Mouse (Mus musculus) stomach, embryonic 14.5 days (tissue): Measurements from ENCODE around the gene Fbxo40. TPM values are rescaled to one million over a fixed set of nuclear protein-coding genes. Genes with fewer than 3 reads are reported as not detected.

Experiments used
- ATAC-seq: fragments of 200-750 bp; cut with Nextera tagmentation; 2 replicates; pipeline ENCODE4 v1.8.0; 2017; ENCODE audit warnings: low read depth, moderate TSS enrichment; ENCODE audit not compliant: insufficient number of reproducible peaks, insufficient read depth, low FRiP score
- H3K27ac ChIP-seq: fragments of 300-500 bp; sonication (generic); 2 replicates; pipeline ENCODE4 v1.5.1; 2014; ENCODE audit warnings: mild to moderate bottlenecking, low read length, moderate library complexity, mixed read lengths
- H3K27me3 ChIP-seq: fragments of 300-500 bp; sonication (generic); 2 replicates; pipeline ENCODE4 v1.6.1; 2014; ENCODE audit warnings: low read length, control low read depth, mixed read lengths; ENCODE audit not compliant: control insufficient read depth, insufficient read depth
- H3K36me3 ChIP-seq: fragments of 300-500 bp; sonication (generic); 2 replicates; pipeline ENCODE4 v1.6.1; 2014; ENCODE audit warnings: mild to moderate bottlenecking, control low read depth, low read length, moderate library complexity, mixed read lengths; ENCODE audit not compliant: control insufficient read depth, insufficient read depth
- H3K4me1 ChIP-seq: fragments of 300-500 bp; sonication (generic); 2 replicates; pipeline ENCODE4 v1.6.1; 2014; ENCODE audit warnings: low read length, control low read depth, mixed read lengths; ENCODE audit not compliant: control insufficient read depth, insufficient read depth
- H3K4me2 ChIP-seq: fragments of 300-500 bp; sonication (generic); replicated peaks from 2 replicates; pipeline ENCODE4 v1.6.1; 2014; ENCODE audit warnings: low read depth, low read length, control low read depth
- H3K4me3 ChIP-seq: fragments of 300-500 bp; sonication (generic); 2 replicates; pipeline ENCODE4 v1.5.1; 2014; ENCODE audit warnings: low read depth, low read length, control low read depth
- H3K9ac ChIP-seq: fragments of 300-500 bp; sonication (generic); replicated peaks from 2 replicates; pipeline ENCODE4 v1.6.1; 2014; ENCODE audit warnings: low read depth, mild to moderate bottlenecking, control low read depth, low read length, moderate library complexity, mixed read lengths
- H3K9me3 ChIP-seq: fragments of 300-500 bp; sonication (generic); 2 replicates; pipeline ENCODE4 v1.6.1; 2016; ENCODE audit warnings: low read depth, low read length, control low read depth; ENCODE audit not compliant: control insufficient read depth
- WGBS: fragments of 180-500 bp; shearing (Covaris S2); extraction: QIAGEN DNeasy Blood & Tissue Kit; methylation state at CpG from one replicate; pipeline ENCODE4 v1.1.7; 2014; 5-methylcytosine and 5-hydroxymethylcytosine counted together
- polyA plus RNA-seq: library from polyadenylated mRNA; unstranded; fragments of >200 nt; fragmentation: Nextera tagmentation; extraction: Ambion mirVana; gene quantifications from 2 replicates; pipeline ENCODE4 v1.2.1, GENCODE M21; 2014

Fbxo40 gene
- polyA plus RNA-seq, 1 experiment from 2014 or later = not detected

DNA sequence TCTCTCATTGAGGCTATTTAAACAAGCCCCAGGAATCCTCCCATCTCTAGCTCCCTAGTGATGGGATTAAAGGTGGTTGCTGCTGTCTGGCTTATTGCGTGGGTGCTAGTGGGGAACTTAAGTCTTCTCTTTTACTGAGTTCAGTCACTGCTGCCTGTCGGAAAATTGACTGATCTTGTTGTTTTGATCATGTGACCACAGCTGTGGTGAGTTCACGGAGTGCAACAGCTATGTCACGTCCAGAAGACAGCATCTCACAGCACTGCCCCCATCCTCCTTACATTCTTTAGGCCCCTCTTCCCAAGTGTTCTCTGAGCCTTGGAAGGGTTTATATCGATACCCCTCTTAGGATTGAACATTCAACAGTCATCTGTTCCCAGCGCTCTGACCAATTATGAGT is 19.0 kb upstream of the Fbxo40 start:
- WGBS = 58% methylated on average over 6 of the region's 6 CpGs
- Histone ChIP-seq H3K4me3 (no peak overlapping the region), H3K36me3 (no peaks in the 10 kb centered on the region), H3K4me2 (no peak overlapping the region), H3K4me1 (peaks cover 6% of the 10 kb centered on the region), H3K9me3 (no peaks in the 10 kb centered on the region), H3K9ac (no peak overlapping the region), H3K27ac (no peak overlapping the region), H3K27me3 (no peaks in the 10 kb centered on the region)
- ATAC-seq = no peak

DNA sequence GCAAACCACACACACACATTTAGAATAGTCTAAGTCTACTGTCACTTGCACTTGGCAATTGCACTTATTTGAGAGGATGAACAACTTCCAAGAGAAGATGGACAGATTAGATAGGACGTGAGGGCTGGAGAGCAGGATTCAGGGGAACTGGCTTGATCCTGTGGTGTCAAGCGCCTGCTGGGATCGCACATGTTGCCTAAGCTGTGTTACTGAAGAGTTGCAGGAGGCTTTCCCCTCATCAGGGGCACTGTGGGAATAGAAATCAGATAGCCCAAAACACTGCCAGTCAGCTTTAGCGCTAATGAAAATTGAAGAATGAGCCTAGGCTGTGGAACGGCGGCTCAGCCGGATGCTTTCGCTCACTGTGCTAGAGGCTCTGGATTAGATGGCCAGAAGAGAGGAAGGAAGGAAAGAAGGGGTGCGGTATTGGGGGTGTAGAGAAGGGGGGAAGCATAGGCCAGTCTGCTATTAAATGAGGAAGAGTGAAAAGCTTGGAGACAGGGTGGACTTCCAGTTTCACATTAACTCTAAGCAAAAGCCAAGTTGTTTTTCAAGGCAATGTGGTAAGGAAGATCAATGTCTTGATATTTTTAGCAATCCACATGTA is 9.2 kb upstream of the Fbxo40 start:
- Histone ChIP-seq H3K36me3 (no peaks in the 10 kb centered on the region), H3K4me3 (no peak overlapping the region), H3K27me3 (no peaks in the 10 kb centered on the region), H3K9ac (no peak overlapping the region), H3K4me2 (no peak overlapping the region), H3K4me1 (no peaks in the 10 kb centered on the region), H3K27ac (no peak overlapping the region), H3K9me3 (no peaks in the 10 kb centered on the region)
- WGBS = 78% methylated on average over 9 of the region's 9 CpGs
- ATAC-seq = no peak

DNA sequence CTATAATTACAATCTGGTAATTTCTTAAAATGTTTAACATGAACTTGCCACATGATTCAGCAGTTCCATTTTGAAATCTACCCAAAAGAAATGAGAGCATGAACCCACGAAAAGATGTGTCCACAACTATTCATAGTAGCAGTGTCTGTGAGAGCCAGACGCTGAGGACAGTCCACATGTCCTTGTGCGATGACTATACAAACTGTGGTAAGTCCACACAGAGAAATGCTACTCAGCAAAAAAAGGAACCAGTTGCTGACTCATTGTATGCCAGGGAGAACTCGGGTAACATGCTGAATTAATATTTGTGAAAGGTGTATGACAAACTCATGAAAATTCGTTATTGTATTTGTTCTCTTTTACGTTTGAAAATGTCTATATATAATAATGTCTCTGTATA is 7.4 kb upstream of the Fbxo40 start:
- 80% methylated on average over 6 of the region's 6 CpGs for WGBS
- Histone ChIP-seq H3K36me3 (no peaks in the 10 kb centered on the region), H3K9me3 (no peaks in the 10 kb centered on the region), H3K27ac (no peak overlapping the region), H3K4me1 (no peaks in the 10 kb centered on the region), H3K9ac (no peak overlapping the region), H3K4me3 (no peak overlapping the region), H3K4me2 (no peak overlapping the region), H3K27me3 (no peaks in the 10 kb centered on the region)
- ATAC-seq = no peak

DNA sequence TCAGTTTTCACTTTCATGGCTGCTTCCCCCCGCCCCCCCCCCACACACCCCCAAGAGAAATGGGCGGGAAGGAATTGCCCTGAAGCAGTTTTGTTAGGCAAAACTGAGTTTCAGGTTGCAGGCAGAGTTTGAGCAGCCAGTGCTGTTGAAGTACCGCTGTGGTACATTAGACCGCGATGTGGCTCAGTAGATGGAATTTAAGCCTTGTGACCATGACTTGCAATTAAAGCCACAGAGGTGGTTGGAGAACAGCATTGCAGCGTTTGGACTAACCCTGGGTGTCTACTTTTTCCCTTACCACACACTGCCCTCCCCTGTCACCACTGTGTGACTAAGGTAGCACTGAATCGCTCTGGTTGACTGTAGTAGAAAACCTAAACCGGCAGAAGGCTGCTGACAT is 774 bp downstream of the Fbxo40 start:
- no peaks in the 10 kb centered on the region for H3K4me1 ChIP-seq
- H3K9me3 ChIP-seq = no peaks in the 10 kb centered on the region
- H3K27me3 ChIP-seq = no peaks in the 10 kb centered on the region
- no peak overlapping the region for H3K4me2 ChIP-seq
- ATAC-seq = no peak
- H3K27ac ChIP-seq = no peak overlapping the region
- no peak overlapping the region for H3K9ac ChIP-seq
- WGBS = 75% methylated on average over 8 of the region's 8 CpGs
- no peaks in the 10 kb centered on the region for H3K36me3 ChIP-seq
- no peak overlapping the region for H3K4me3 ChIP-seq

DNA sequence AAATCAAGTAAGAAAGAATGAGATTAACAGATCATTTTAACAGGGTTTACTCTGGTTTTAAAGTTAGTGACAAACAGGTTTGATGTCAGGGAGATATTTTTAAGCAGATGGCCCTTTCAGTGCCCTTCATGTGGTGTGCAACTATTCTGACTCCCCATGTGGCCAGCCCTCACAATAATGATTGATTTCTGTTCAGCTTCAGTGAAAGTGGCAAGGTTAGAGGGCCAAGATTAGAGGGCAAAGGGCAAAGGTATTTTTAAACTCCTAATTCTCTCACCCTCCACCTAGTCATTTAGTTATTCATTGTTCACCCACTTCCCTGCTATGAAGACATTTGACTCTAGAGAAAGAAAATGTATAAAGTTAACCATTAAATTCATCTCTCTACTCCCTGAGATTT is 2.2 kb downstream of the Fbxo40 start:
- Histone ChIP-seq H3K27me3 (no peaks in the 10 kb centered on the region), H3K4me2 (no peak overlapping the region), H3K9me3 (no peaks in the 10 kb centered on the region), H3K27ac (no peak overlapping the region), H3K4me1 (no peaks in the 10 kb centered on the region), H3K36me3 (no peaks in the 10 kb centered on the region), H3K9ac (no peak overlapping the region), H3K4me3 (no peak overlapping the region)
- ATAC-seq = no peak

DNA sequence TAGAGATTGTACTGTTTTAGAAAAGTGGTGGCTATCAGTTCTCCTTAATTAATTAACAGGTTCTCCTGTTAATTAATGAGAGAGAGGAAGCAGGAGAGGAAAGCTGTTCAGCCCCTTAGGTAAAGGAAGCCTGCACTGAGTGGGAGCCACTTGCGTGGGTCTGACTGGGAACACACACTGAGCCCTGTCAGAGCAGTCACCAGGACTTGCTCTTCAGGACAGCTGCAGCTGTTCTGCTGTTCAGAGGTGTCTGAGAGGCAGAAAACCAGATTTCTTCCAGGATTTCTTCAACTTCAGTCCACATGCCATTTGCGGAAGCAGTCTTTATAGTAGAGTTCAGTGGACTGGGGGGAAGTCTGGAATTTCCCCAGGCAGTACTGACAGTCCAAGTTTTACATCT is 2.9 kb downstream of the Fbxo40 start:
- no peak overlapping the region for H3K4me2 ChIP-seq
- ATAC-seq = no peak

DNA sequence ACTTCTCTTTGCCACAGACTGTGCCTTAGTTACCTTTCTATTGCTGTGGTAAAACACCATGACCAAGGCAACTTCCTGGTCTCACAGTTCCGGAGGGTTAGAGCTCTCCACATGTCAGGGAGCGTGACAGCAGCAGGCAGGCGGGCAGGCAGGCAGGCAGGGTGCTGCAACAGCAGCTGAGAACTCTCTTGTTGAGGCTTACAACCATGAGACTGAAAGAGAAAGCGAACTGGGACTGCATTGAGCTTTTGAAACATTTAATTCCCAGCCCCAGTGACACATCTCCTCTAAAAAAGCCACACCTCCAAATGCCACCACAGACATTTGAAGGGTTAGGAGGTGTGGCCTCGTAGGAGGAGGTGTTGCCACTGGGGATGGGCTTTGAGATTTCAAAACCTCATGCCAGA is 4.6 kb downstream of the Fbxo40 start:
- Histone ChIP-seq H3K4me3 (no peak overlapping the region), H3K9me3 (no peaks in the 10 kb centered on the region), H3K4me1 (no peaks in the 10 kb centered on the region), H3K9ac (no peak overlapping the region), H3K27ac (no peak overlapping the region), H3K27me3 (no peaks in the 10 kb centered on the region), H3K36me3 (no peaks in the 10 kb centered on the region), H3K4me2 (no peak overlapping the region)
- 70% methylated on average over 5 of the region's 5 CpGs for WGBS
- ATAC-seq = no peak

More for the DNA sequence above, 2.9 kb downstream of the Fbxo40 start:
- H3K27me3 ChIP-seq = no peaks in the 10 kb centered on the region
- no peak overlapping the region for H3K4me3 ChIP-seq
- no peaks in the 10 kb centered on the region for H3K36me3 ChIP-seq
- WGBS = 76% methylated on average over 2 of the region's 2 CpGs
- no peak overlapping the region for H3K9ac ChIP-seq
- no peak overlapping the region for H3K27ac ChIP-seq
- no peaks in the 10 kb centered on the region for H3K4me1 ChIP-seq
- H3K9me3 ChIP-seq = no peaks in the 10 kb centered on the region

DNA sequence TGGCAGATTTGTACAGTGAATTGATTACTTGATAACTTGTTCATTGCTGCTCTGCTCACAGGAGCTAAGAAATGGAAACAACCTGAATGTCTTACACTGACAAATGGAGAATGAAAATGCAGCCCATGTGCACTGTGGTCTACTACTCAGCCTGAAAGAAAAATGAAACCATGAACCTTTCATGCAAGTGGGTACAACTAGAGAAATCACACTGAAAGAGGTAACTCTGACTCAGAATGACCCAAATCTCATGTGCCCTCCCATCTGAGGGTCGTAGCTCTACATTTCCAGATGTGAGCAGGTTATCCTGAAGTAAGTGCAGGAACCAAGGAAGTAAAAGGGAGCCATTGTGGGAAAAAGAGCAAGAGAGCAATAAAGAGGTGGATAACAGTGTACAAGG is 6.5 kb downstream of the Fbxo40 start:
- H3K4me2 ChIP-seq = no peak overlapping the region
- no peak overlapping the region for H3K27ac ChIP-seq
- no peak overlapping the region for H3K4me3 ChIP-seq
- no peaks in the 10 kb centered on the region for H3K27me3 ChIP-seq
- H3K4me1 ChIP-seq = no peaks in the 10 kb centered on the region
- no peaks in the 10 kb centered on the region for H3K9me3 ChIP-seq
- WGBS = 79% methylated on average over 1 of the region's 1 CpGs
- H3K36me3 ChIP-seq = no peaks in the 10 kb centered on the region
- no peak for ATAC-seq
- no peak overlapping the region for H3K9ac ChIP-seq

DNA sequence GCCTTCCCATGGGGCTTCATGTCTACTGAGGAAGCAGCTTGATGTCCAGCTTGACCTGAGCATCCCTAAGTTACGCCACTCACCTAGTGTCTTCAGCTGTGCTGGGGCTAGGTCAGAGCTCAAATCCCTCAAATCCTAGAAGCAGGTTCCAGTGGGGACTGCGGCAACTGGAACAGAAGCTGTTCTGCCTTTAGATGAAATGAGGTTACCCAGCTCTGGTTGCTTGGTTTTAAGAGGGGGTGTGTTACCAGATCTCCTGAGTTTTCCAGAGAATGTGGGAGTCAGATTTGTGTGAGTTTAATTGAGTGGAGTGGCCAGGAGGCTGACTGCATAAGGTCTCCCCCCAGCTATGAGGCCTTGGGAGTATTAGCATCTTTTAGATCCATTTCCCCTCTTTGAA is 11.1 kb downstream of the Fbxo40 start:
- Histone ChIP-seq H3K4me3 (no peak overlapping the region), H3K4me1 (no peaks in the 10 kb centered on the region), H3K4me2 (no peak overlapping the region), H3K36me3 (no peaks in the 10 kb centered on the region), H3K9ac (no peak overlapping the region), H3K27me3 (no peaks in the 10 kb centered on the region), H3K9me3 (no peaks in the 10 kb centered on the region), H3K27ac (no peak overlapping the region)
- 98% methylated on average over 2 of the region's 2 CpGs for WGBS
- ATAC-seq = no peak
